8 mouse cellular contexts compared by ENCODE assay signal in genomic region chr4:153481361-153482234, GRCm38 (mm10). TPM values are rescaled to one million over a fixed set of nuclear protein-coding genes. Genes with fewer than 3 reads are reported as not detected.
DNase-seq lines count a peak whose midpoint lies in the region; ATAC-seq lines count a peak whose summit lies in the region.

No protein-coding gene starts in this region.

- H3K4me1 ChIP-seq in heart, embryonic 13.5 days = peaks cover 20% of the 10 kb centered on the region
- H3K4me1 ChIP-seq in forebrain, embryonic 13.5 days = peaks cover 74% of the 10 kb centered on the region

- WGBS in heart, embryonic 13.5 days = 1% methylated on average over 64 of the region's 71 CpGs
- WGBS in forebrain, embryonic 13.5 days = under 1% methylated on average over 56 of the region's 71 CpGs

- H3K4me3 ChIP-seq in heart, embryonic 13.5 days = peak overlapping the region; percentile 51
- peak overlapping the region; percentile 58 for H3K4me3 ChIP-seq in forebrain, embryonic 13.5 days

- no peak overlapping the region for H3K27ac ChIP-seq in heart, embryonic 13.5 days (replicated peaks)
- H3K27ac ChIP-seq in forebrain, embryonic 13.5 days = no peak overlapping the region; the same call in 1 of the 2 replicates

- peak overlapping the region; percentile 19; the same call in 1 of the 2 replicates for H3K9ac ChIP-seq in heart, embryonic 13.5 days
- peak overlapping the region; percentile 81 for H3K9ac ChIP-seq in forebrain, embryonic 13.5 days

- intact Hi-C loops in heart, postnatal 36 days (cut with DNase I) = loop anchor here (5.0 kb wide), 2 partner anchors 304 to 949 kb away; no protein-coding TSS in a partner anchor

- H3K9me3 ChIP-seq in heart, embryonic 13.5 days = no peaks in the 10 kb centered on the region
- no peaks in the 10 kb centered on the region for H3K9me3 ChIP-seq in forebrain, embryonic 13.5 days (replicated peaks)

- H3K36me3 ChIP-seq in heart, embryonic 13.5 days = no peaks in the 10 kb centered on the region
- H3K36me3 ChIP-seq in forebrain, embryonic 13.5 days (ENCODE audit: poor library complexity, severe bottlenecking) = no peaks in the 10 kb centered on the region

- no peak for DNase-seq in heart, postnatal 36 days
- peak; percentile 45 for DNase-seq in Muller cell, postnatal 12 days (ENCODE audit: inconsistent ontology term)
- DNase-seq in mesoderm, embryonic 11.5 days (ENCODE audit: low read depth, low spot score) = peak; percentile 34
- DNase-seq in frontal cortex, postnatal 25 days (ENCODE audit: low spot score in 2 of 2) = no peak
- no peak for DNase-seq in kidney, adult 11 months
- no peak for DNase-seq in yolk sac, embryonic 10.5 days (ENCODE audit: low spot score)

- peak overlapping the region; percentile 72 for H3K4me2 ChIP-seq in heart, embryonic 13.5 days
- H3K4me2 ChIP-seq in forebrain, embryonic 13.5 days = peak overlapping the region; percentile 90

- H3K27me3 ChIP-seq in heart, embryonic 13.5 days (replicated peaks) = peaks cover 100% of the 10 kb centered on the region
- H3K27me3 ChIP-seq in forebrain, embryonic 13.5 days = peaks cover 74% of the 10 kb centered on the region

- ATAC-seq in heart, embryonic 13.5 days (ENCODE audit: extremely low read depth, insufficient number of reproducible peaks, low FRiP score, low TSS enrichment) = no peak
- no peak for ATAC-seq in forebrain, embryonic 13.5 days

RNA-seq across cellular contexts. Expression of gene Ajap1, which starts 1.0 kb away (rescaled TPM):
- polyA plus RNA-seq in heart, embryonic 13.5 days (2015; fragmentation: Nextera tagmentation; extraction: Ambion mirVana) = 0.08 and 0.11 TPM in 2 replicates
- under 1 TPM; 0.11 to 0.17 TPM for total RNA-seq in heart, postnatal 36 days (2021)
- 4.4 and 4.9 TPM in 2 replicates for polyA plus RNA-seq in forebrain, embryonic 13.5 days (2015; fragmentation: Nextera tagmentation; extraction: Ambion mirVana)

Comparison
In these comparisons a context has a peak if more than half of its experiments do, and no peak if none do; other contexts are left out.
1. DNase-seq: peak in Muller cell, postnatal 12 days (single experiment) and mesoderm, embryonic 11.5 days (single experiment); none in heart, postnatal 36 days (0 of 2), frontal cortex, postnatal 25 days (0 of 2), kidney, adult 11 months (single experiment) and yolk sac, embryonic 10.5 days (single experiment).